Mouse (Mus musculus): Measurements from ENCODE around the gene Agmo. TPM values are rescaled to one million over a fixed set of nuclear protein-coding genes. Genes with fewer than 3 reads are reported as not detected.

The Agmo gene
- total and polyA plus RNA-seq, 3 experiments, result 0.08 TPM; not detected in 2

- no peak overlapping the region for H3K4me3 ChIP-seq (ENCODE audit: control insufficient read depth in 1 of 2, insufficient read depth in 1 of 2, low read depth in 2 of 2, low read length in 2 of 2)
- H3K27me3 ChIP-seq (ENCODE audit: control insufficient read depth in 1 of 2, insufficient read depth in 2 of 2, low read length in 2 of 2), result no peaks in the 10 kb centered on the region
- no peak overlapping the region for H3K9ac ChIP-seq (ENCODE audit: control insufficient read depth, low read depth, low read length, poor library complexity, severe bottlenecking)
- DNase-seq (ENCODE audit: low read depth, low spot score), result no peak
- H3K36me3 ChIP-seq (ENCODE audit: control insufficient read depth in 1 of 2, insufficient read depth in 2 of 2, low read length in 2 of 2), result no peaks in the 10 kb centered on the region
- TF ChIP-seq BHLHE40 (IDR thresholded peaks at IDR 0.05; ENCODE audit: borderline replicate concordance, low read depth, low read length) (no peak), MYB (IDR thresholded peaks at IDR 0.05; ENCODE audit: low read depth, low read length) (no peak), MAX (IDR thresholded peaks at IDR 0.05; ENCODE audit: low read length) (no peak), MYC (IDR thresholded peaks at IDR 0.05; ENCODE audit: low read depth, low read length) (no peak), SMC3 (IDR thresholded peaks at IDR 0.05; ENCODE audit: low read depth, low read length) (no peak), POLR2AphosphoS5 (IDR thresholded peaks at IDR 0.05; ENCODE audit: borderline replicate concordance, low read depth, low read length) (no peak), HCFC1 (IDR thresholded peaks at IDR 0.05; ENCODE audit: low read depth, low read length) (no peak), TBP (IDR thresholded peaks at IDR 0.05; ENCODE audit: low read depth, low read length) (no peak), MAZ (IDR thresholded peaks at IDR 0.05; ENCODE audit: low read depth, low read length) (no peak), TAL1 (IDR thresholded peaks at IDR 0.05; ENCODE audit: low read length) (no peak), USF2 (IDR thresholded peaks at IDR 0.05; ENCODE audit: borderline replicate concordance in 1 of 2, insufficient read depth in 1 of 2, low read depth in 1 of 2, low read length in 2 of 2) (no peak), ZC3H11A (IDR thresholded peaks at IDR 0.05; ENCODE audit: low read depth, low read length) (no peak), E2F4 (IDR thresholded peaks at IDR 0.05; ENCODE audit: borderline replicate concordance, low read depth, low read length) (no peak), ETS1 (IDR thresholded peaks at IDR 0.05; ENCODE audit: low read depth, low read length) (no peak), NELFE (IDR thresholded peaks at IDR 0.05; ENCODE audit: low read depth, low read length) (no peak), SIN3A (IDR thresholded peaks at IDR 0.05; ENCODE audit: low read length) (no peak)
- H3K79me2 ChIP-seq (ENCODE audit: control insufficient read depth, insufficient read depth, low read length, poor library complexity), result no peaks in the 10 kb centered on the region
- no peaks in the 10 kb centered on the region for H3K9me3 ChIP-seq (replicated peaks; ENCODE audit: insufficient read depth, low read length)
- H3K27ac ChIP-seq (ENCODE audit: control insufficient read depth, low read depth, low read length), result no peak overlapping the region
- H3K4me1 ChIP-seq (ENCODE audit: control insufficient read depth in 1 of 2, insufficient read depth in 2 of 2, low read length in 2 of 2), result no peaks in the 10 kb centered on the region
Observed at GRCm38 (mm10) chr12:37471631-37472030, 230.2 kb downstream of the Agmo start.

DNA sequence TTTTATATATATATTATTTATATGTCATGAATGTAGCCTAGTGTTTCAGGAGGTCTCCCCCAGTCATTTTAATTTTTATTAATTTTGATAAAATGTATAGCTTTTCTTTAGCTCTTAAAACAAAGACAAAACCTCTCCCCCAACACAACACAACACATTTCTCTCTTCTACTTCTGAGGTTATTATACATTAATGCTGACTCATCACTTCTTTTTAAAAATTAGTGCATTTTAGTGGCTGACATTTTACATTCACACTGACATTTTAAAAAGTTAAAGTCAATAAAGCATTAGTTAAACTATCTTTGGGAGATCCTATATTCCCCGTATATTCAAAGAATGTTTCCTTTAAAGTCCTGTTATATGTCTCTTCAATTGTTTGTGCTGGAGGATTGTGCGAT lies 235.4 kb downstream of the Agmo start:
- Histone ChIP-seq H3K4me3 (ENCODE audit: control insufficient read depth in 1 of 2, insufficient read depth in 1 of 2, low read depth in 2 of 2, low read length in 2 of 2) (no peak overlapping the region), H3K27ac (ENCODE audit: control insufficient read depth, low read depth, low read length) (no peak overlapping the region), H3K27me3 (ENCODE audit: control insufficient read depth in 1 of 2, insufficient read depth in 2 of 2, low read length in 2 of 2) (no peaks in the 10 kb centered on the region), H3K4me1 (ENCODE audit: control insufficient read depth in 1 of 2, insufficient read depth in 2 of 2, low read length in 2 of 2) (no peaks in the 10 kb centered on the region), H3K9ac (ENCODE audit: control insufficient read depth, low read depth, low read length, poor library complexity, severe bottlenecking) (no peak overlapping the region), H3K79me2 (ENCODE audit: control insufficient read depth, insufficient read depth, low read length, poor library complexity) (no peaks in the 10 kb centered on the region), H3K36me3 (ENCODE audit: control insufficient read depth in 1 of 2, insufficient read depth in 2 of 2, low read length in 2 of 2) (no peaks in the 10 kb centered on the region), H3K9me3 (replicated peaks; ENCODE audit: insufficient read depth, low read length) (no peaks in the 10 kb centered on the region)
- TF ChIP-seq MYB (IDR thresholded peaks at IDR 0.05; ENCODE audit: low read depth, low read length), result no peak
- TF ChIP-seq MAFK (IDR thresholded peaks at IDR 0.05; ENCODE audit: borderline replicate concordance, low read depth, low read length), result peak; percentile 79
- no peak for DNase-seq (ENCODE audit: low read depth, low spot score)

All from MEL (cell line).